Mouse (Mus musculus) thymus, postnatal 14 days (tissue): ENCODE data around the gene Otud3.
"Not testable (repeated sequence)": the region's sequence is repeated elsewhere in the genome, so short reads cannot be mapped to it uniquely, and the experiment has no call there.

ENCODE experiments used
- DNase-seq: peaks from one replicate; pipeline ENCODE4 v3.0.0; 2021

Gene Otud3

DNA sequence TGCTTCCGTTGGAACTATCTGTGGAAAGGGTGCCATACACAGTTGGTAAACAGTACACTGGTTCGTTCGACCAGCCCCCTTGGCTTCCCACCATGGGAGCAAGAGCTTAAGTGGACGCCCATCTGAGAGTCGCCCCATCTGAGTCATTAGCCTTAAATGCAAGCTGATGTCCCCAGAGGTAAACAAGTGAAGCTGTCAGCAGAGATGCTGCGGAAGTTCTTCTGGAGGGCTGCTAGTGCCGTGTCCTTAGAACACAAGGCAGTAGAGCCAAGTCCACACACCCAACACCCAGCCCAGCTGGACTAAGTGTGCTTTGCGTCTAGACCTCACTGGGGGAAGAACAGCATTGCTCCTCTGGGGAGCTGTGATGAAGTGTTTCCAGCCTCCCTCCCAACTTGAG lies 24.1 kb downstream of the Otud3 start:
- no peak for DNase-seq

DNA sequence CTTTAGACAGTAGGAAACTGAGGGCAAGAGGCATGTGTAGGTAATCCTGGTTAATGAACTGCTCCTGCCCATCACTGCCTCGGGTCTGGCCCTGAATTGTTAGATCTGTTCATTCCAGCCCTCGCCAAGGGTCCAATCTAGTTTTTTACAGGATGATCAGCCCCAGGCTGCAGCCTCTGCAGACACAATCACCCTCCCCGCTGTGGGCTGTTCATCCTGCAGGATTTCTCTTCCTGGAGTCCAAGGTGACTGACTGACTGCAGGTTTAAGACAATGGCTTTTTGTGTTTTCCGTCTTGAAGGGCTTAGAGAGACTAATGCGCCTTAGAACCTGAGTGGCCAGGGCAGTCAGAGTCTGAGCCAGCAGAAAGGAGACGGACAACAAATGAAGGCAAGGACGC lies 24.6 kb downstream of the Otud3 start:
- no peak for DNase-seq

DNA sequence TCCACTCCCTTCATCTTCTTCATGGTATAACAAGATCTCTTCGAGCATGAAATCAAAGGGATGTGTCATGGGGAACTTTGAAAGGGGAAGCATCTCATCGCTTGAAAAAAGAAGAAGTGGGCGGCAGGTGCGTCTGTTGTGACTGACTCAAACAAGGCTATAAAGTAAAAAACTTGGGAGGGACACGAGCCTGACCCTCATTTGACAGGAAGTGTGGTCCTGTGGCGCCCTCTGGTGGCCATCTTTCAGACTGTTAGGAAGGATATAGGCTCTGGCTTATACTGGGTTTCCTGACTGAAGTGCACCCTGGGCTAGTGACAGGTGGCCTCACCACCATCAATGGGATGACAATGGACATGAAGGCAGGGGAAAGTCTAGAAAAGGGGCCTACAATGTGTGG lies 29.5 kb downstream of the Otud3 start:
- peak; percentile 73 for DNase-seq

DNA sequence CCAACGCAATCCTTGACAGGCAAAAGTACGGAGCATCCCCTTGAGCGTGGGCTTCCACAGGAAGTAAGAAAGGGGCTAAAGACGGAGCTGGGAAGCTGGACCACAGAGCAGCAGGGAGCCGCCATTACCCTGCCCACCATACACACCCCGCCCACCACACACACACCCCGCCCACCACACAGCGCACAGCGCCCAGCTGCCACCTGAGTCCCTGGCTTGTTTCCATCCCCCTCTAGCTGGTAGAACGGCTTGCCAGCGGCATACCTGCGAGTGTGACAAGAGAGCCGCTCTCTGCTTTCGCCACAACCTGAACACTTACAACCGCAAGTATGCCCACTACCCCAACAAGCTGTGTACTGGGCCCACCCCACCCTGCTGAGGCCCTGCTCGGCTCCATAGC lies 31.6 kb downstream of the Otud3 start:
- DNase-seq, result no peak

DNA sequence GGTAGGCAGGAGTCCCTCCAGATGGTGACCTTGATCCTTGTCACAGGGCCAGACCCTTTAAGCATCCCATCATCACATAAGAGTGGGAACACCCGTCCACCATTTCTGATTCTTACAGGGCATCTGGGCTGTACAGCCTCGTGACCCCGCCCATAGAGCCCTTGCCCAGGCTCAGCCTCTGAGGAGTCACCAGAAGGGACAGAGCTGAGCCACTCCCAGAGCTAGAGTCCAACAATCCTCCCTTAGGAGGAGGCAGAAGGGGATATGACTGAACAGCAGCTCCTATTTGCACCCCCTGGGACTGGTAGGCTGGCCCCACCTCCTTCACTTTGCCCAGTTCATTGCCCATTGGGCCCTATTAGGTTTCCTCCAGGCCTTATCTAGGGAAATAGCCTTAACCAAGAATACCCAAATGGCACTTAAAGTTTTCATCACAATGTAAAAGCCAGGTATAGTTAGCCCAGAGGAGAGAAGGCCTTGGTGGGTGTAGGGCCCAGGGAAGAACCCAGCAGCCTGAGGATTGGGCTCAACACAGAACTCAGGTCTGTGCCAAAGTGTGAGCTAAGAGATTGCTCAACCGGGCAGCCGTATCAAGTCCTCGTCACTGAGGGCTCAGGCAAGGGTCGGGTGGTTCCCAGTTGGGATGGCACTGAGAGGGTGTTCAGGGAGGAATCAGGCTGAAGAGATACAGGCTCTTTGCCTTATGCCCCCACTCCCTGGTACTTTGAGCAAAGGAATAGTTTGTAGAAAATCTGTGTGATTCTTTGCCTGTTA lies 32.7 kb downstream of the Otud3 start:
- DNase-seq, result no peak

DNA sequence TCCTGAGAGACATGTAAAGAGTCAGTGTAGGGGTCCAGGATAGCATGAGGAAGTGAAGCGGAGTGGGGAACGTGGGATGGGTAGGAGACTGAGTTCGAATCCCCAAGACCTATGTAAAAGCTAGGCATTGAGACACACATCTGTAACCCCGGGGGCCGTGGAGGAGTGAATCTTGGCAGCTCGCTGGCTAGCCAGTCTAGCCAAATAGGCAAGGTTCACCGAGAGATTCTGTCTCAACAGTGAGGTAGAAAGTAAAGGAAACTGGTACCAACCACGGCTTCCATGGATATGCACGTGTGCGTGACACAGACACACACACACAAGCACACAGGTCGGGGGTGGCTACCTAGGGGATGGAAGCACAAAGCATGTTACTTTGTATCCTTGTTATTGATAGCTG lies 33.9 kb downstream of the Otud3 start:
- DNase-seq, result no peak

- DNase-seq, result no peak
These were observed 35.0 kb downstream of the Otud3 start for GRCm38 (mm10) chr4:138878783-138879182.

DNA sequence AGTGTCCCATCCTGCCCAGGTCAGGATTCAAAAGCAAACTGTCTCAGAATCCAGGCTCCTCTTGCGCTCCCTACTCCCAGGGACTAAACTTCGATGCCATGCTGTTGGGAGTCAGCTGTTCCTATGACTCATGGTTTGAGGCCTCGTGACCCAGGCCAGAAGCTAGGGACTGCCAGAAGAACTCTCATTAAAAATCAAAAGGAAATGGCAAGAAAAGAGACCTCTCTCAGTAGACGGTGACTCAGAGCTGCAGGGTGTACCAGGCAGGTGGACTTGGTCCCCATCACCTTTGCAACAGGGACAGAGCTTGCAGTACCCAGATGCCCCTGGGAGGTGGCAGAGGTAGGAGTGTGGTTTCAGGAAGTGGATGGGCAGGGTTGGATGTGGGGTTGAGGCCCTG lies 36.0 kb downstream of the Otud3 start, which contains the start of gene Pla2g2e:
Gene Pla2g2e, plus strand, starts transcription at position 212 of the 400 bp plus-strand sequence.
- no peak for DNase-seq

DNA sequence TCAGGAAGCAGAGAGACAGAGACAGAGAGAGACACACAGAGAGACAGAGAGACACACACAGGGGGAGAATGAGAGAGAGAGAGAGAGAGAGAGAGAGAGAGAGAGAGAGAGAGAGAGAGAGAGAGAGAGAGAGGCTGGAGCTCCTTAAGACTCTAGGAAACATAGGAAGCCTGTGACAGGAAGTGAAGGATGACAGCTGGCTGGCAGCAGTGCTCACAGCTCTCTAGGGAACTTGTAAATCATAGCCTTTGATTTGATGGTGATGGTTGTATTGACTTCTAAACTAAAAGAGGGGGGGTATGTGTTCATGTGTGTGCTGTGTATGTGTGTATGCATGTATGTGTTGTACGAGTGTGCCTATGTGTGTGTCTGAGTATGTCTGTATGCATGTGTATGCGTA lies 37.8 kb downstream of the Otud3 start:
- no peak for DNase-seq

GRCm38 (mm10) chr4:138875275-138875674 lies 38.5 kb downstream of the Otud3 start:
- DNase-seq, result not testable (repeated sequence)

DNA sequence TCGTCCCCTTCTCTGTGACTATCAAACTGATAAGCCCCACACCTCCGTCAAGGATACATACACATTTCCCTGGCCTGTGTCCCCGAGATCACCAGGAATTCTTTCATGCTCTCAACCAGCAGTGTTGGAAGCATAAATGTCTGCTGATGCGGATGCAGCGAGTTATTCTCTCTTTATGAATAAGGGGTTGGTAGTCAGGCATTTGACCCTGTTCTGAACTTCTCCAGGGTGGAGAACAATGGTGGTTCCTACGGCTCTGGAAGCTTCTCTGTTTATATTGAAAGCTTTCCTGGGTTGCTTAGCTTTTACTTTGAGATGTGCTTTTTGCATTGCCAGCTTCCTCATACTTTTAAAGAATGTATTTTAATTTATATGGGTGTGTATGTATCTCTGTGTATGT lies 39.9 kb downstream of the Otud3 start, which contains the start of gene Gm13030:
Gene Gm13030, minus strand, starts transcription at position 101 of the 400 bp plus-strand sequence.
- DNase-seq, result no peak

DNA sequence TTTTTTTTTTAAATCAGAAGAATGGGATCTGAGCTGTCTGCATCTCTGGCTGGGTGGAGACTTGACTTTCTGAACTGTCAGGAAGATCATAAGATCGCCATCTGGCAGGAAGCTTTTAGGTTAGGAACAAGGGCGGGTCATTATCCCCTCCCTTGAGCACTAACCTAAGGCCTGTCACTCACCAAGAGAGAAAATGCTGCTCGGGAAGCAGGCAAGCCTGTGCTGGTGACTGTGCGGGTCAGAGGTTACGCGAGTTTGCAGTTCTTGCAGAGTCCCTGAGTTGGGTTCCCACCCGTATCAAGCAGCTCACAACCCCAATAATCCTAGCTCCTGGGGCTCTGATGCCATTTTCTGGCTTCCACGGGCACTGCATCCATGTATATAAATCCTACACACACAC lies 45.1 kb downstream of the Otud3 start:
- no peak for DNase-seq

DNA sequence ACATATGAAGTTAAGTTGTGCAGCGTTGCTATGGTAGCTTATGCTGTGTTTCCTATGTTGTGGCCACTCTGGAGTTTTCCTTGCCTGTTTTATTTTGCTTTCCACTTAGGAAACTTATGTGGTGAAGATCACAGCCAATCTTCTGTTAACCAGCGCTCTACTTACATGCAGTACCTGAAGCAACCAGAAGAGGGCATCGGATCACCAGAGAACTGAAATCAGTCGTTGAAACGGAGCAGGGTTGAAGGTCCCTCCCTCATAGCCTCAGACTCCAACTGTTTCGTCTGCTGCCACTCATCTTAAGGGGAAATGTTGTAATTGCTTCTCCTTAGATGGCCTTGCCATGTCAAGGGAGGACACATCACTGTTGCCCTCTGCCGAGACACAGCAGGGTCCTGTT lies 47.3 kb downstream of the Otud3 start:
- DNase-seq, result peak; percentile 70

DNA sequence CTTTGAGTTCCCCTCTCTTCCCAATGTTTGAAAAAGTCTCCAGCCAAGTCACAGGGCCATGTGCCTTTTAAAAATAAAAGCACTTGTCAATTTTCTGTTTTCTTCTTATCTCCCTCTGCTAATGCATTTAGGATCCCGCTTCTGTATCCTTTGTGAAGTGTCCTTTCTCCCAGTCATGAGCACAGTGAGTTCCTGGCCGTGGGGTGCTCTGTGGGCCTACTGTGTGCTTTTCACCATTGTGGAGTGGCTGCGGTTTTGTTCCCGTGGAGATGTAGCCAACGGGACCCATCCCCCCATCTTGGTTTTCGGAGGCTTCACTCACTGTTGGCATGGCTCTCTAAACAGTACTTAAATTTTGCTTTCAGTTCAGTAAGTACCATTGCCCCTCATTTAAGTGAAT lies 47.8 kb downstream of the Otud3 start:
- DNase-seq, result no peak

GRCm38 (mm10) chr4:138865092-138865491 lies 48.7 kb downstream of the Otud3 start:
- no peak for DNase-seq

DNA sequence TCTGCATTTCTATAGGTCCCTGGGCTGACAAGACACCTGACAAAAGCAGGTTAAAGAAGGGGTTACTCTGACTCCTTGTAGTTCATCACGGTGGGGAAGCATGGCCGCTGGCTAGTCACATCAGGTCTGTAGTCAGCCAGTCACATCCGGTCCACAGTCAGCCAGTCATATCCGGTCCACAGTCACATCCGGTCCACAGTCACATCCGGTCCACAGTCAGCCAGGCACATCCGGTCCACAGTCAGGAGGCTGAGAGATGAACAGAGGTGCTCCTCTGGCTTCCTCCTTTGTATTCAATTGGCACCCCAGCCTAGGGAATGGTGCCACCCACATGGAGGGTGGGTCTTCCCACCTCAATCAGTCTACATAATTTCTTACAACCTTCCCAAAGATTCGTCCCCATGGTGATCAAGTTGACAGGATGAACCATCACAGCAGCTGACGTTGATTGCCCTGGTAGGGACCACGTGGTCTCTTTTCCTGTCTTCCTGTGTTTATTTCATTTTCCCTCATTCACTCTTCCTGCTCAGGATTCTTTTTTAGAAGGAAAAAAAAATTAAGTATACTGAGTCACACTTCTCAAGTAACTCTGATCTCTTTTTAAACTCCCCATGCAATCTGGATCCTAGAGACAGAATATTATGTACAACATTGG lies 50.3 kb downstream of the Otud3 start, which contains the start of gene Pla2g5:
Gene Pla2g5, minus strand, starts transcription at position 139 of the 655 bp plus-strand sequence.
- DNase-seq, result peak; percentile 21

DNA sequence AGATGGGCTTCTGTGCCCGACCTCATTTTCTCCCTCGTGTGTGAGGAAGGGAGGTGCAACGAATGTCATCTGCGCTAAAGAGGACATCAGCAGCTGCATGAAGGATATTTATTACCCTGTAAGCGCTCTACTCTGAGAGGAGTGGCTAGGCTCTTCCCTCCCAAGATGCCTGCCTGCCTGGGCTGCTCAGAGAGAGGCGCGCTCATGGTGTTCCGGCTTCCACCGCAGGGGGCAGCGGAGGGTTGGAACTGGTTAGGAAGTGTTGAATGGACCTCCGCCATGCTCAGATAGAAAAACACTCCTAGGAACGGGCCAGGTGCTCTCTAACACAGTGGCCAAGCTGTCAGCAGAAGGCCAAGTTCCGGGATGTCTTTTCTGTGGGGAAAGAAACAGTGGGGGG lies 54.0 kb downstream of the Otud3 start:
- DNase-seq, result peak; percentile 58

GRCm38 (mm10) chr4:138859245-138859644 lies 54.5 kb downstream of the Otud3 start:
- no peak for DNase-seq

DNA sequence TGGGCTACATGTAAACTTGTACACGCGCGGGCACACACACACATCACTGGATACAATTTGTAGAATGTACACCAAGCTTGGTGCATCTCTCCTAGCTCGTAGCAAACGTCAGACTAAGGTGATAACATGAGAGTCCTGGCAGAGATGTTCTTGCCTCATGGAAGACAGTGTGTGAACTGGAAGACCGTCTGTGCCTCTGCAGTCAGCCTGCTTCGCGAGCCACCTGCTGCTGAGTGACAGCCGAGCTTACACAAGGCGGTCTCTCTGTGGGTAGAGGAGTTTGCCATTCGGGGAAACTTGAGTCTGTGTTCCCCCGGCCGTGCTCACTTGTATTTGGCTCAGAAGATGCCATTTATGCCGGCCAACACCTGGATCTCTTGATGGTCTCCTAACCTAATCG lies 55.3 kb downstream of the Otud3 start:
- DNase-seq, result no peak

DNA sequence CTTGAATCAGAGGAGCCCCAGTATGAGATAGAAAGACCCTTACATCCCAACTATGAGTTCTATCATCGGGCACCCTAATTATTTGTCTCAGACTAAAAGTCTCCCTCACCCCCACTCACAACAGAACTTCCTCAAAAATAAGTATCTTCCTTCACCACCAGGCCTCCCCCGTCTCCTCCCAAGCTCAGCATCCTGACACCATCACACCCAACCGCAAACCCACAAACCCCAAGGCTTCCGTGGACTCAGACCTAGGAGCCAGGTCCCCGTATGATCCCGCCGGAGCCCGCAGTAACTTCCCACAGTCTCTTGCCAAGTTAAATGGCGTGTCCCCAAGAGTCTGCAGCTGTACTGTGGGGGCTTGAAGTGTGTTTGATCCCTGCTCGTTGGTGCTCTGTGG lies 56.2 kb downstream of the Otud3 start:
- DNase-seq, result no peak

DNA sequence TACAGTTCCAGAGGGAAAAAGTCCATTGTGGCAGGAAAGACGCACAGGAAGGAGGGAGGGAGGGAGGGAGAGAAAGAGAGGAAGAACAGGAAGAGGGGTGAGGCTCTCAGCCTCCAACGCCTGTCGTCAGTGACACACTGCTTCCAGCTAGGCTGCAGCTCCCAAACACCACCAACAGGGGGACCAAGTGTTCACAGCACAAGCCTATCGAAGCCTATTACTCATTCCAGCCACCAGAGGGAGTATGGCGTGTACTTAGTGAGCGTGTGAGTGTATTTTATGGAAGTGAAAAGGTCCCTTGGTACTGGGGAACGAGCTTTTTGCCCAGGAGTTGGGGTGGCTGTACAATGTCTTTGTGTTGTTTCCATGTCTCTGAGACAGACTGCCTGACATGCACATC lies 57.3 kb downstream of the Otud3 start:
- DNase-seq, result peak; percentile 65

DNA sequence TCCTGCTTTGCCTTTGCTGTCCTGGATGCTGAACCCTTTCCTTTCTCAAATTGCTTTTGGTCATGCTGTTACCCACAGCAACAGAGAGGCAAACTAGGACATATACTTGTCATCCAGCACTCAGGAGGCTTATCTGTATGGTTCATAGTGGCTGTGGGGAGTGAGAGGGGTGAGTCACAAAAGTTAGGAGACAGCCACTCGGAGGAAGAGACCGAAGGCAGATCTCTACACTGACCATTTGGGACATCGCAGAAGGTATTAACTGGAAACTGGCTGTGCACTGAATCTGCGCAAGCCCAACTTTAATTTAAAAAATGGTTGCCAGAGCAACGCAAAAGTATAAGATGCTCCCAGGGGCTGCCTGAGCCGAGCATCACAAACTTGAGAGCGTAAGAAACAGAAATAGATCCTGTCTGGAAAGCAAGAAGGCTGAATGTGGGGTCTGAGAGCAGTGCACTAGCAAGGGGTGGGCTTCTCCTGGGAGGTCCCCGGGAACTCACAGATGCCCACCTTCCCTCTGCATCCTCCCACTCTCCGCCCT lies 58.6 kb downstream of the Otud3 start:
- DNase-seq, result no peak

DNA sequence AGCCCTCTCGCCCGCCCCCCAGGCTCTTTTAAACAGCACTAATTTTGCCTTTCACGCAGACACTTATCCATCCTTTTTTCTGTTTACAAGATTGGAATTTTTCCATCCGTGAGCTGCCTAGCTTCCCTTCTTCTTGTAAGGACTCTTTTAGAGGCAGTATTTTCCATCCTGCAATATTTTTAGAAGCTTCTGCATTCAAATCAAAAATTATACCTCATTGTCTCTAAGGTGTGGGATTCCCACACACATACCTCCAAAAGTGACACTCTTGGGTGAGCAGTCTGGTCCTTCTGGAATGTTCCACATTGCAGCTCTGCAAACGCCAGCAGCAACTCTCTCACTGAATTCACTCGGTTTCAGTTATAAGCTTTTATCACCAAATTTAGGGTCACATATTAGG lies 60.8 kb downstream of the Otud3 start:
- DNase-seq, result no peak

DNA sequence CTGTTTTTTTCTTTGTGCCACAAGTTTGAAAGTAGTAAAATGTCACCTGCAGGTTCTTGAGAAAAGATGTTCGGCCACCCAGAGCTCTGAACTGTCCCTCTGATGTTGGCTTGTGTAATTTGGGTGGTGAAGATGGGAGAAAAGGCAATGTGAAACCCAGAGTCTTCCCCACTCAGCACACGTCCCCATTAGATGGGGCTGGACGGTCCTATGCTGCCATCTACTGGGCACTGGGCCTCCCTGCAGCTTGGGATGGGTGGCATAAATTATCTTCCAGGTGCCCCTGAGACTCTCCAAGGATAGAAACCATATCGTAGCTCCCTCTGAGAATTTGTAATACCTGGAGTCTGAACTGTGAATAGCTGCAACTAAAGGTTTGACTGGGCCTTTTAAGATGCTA lies 62.3 kb downstream of the Otud3 start:
- DNase-seq, result peak; percentile 67
